10 mouse cellular contexts compared by ENCODE assay signal in the genomic region with DNA sequence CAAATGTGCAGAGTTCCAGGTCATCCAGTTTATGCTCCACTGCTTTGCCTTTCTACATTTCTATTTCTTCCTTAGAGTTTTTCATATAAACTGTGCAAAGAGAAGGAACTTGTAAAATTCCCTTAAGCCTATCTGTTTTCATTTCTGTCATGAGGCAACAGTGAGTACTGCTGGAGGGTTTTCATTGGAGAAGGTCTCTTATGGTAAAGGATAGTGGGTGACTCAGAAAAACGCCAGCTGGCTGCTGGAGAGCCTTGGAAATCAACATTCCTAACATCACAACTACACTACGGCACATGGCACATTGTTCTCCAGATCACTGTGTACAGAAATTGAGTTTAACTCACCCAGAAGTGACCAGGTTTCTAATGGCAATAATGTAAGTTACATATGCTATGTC.
A peak's percentile ranks its signal among the peaks of the same experiment; 100 is the strongest.
DNase-seq lines count a peak whose midpoint lies in the region.
"Had no signal": no experiment of that assay in that cellular context is flagged by ENCODE, and none has a peak within 500 bp of the region (broad histone marks: within the 10 kb centered on the region; RNA-seq: fewer than 3 reads in every experiment).

No protein-coding gene starts in this region.

- intact Hi-C loops in left cerebral cortex, postnatal 14 days (cut with DNase I), result no loop called here

- peak; percentile 17 to 32 for DNase-seq in cerebellum, postnatal 25 days
- DNase-seq in cerebellum, adult 11-12 months, result no peak
- peak; percentile 4 to 5 for DNase-seq in left cerebral cortex, postnatal 14 days (ENCODE audit: low spot score in 2 of 2)
- no peak for DNase-seq in left cerebral cortex, adult 11 months (ENCODE audit: low spot score)
- DNase-seq in right cerebral cortex, adult 2 months (ENCODE audit: low spot score in 2 of 2), result peak; percentile 12 to 26
- DNase-seq in right cerebral cortex, postnatal 10 days (ENCODE audit: low spot score in 2 of 2), result no peak
- DNase-seq in thymus, postnatal 0 days (ENCODE audit: low spot score), result no peak
- DNase-seq: adrenal gland, adult 2 months; adrenal gland, postnatal 25 days; gastrocnemius, postnatal 14 days had no signal

Comparison
In these comparisons a context has a peak if more than half of its experiments do, and no peak if none do; other contexts are left out.
1. DNase-seq: peak in cerebellum, postnatal 25 days (2 of 2), left cerebral cortex, postnatal 14 days (2 of 2) and right cerebral cortex, adult 2 months (2 of 2); none in cerebellum, adult 11-12 months (single experiment), left cerebral cortex, adult 11 months (single experiment), right cerebral cortex, postnatal 10 days (0 of 2) and thymus, postnatal 0 days (single experiment).